Mouse (Mus musculus): ENCODE results near the gene Atad2b.

DNA sequence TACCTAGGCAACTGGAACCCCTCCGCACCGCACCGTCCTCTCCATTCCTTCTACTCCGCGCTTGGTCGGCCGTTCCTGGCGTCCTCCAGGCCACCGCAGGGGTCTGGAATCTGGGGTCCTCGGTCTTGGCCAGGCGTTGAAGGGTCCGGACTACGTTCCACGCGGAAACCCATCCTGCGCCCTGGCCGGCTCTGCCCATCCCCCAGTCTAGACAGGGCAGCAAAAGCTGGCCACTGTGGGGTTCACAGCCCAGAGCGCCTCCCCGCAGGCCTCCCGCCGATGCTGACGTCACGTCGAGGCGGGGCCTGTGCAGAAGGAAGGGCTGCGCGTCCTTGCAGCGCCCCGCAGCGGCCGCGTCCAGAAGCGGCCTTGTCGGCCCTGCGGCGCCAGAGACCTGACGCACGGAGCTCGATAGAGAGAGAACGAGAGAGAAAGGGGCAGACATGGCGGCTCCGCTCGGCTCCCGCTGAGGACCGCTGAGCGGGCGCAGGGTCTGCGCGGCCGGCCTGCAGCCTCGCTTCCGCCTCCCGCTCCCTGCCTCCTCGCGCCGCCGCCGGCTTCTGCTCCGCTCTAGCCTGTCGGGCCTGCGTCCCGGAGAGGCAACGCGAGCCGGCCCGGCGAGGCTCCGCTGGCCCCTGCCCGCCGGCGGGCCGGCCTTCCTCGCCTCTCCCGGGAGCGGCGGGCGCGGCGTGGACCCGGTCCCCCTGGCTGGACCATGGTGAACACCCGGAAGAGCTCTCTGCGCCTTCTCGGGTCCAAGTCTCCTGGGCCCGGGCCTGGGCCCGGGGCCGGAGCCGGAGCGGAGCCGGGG, at the start of gene Atad2b:
- TF ChIP-seq RAD21 (IDR thresholded peaks at IDR 0.05; ENCODE audit: low read depth, low read length) (peak; percentile 70), CTCF (IDR thresholded peaks at IDR 0.05 in 2 of 3, conservative IDR thresholded peaks at IDR 0.05 in 1 of 3; ENCODE audit: control insufficient read depth in 1 of 3, insufficient read depth in 1 of 3, low read depth in 2 of 3, low read length in 3 of 3, poor library complexity in 1 of 3, severe bottlenecking in 1 of 3) (peak; percentile 66 to 95 (median 95)), SIN3A (IDR thresholded peaks at IDR 0.05; ENCODE audit: low read length) (peak; percentile 82), GATA1 (IDR thresholded peaks at IDR 0.05; ENCODE audit: low read depth, low read length) (no peak), HCFC1 (IDR thresholded peaks at IDR 0.05; ENCODE audit: low read depth, low read length) (peak; percentile 77), EP300 (IDR thresholded peaks at IDR 0.05; ENCODE audit: low read depth in 1 of 2, low read length in 2 of 2) (no peak), POLR2A (IDR thresholded peaks at IDR 0.05; ENCODE audit: control insufficient read depth in 1 of 2, insufficient read depth in 1 of 2, low read depth in 1 of 2, low read length in 2 of 2, poor library complexity in 1 of 2) (peak; percentile 76 to 85), ZKSCAN1 (IDR thresholded peaks at IDR 0.05; ENCODE audit: low read depth, low read length) (no peak)
